Mouse (Mus musculus) stomach, postnatal 0 days (tissue): Measurements from ENCODE around the gene Ing2. TPM values are rescaled to one million over a fixed set of nuclear protein-coding genes. Genes with fewer than 3 reads are reported as not detected.

Experiments used
- ATAC-seq: fragments of 200-750 bp; cut with Nextera tagmentation; 2 replicates; pipeline ENCODE4 v1.8.0; 2017; ENCODE audit not compliant: low FRiP score, low TSS enrichment
- DNase-seq: peaks from one replicate; pipeline ENCODE4 v3.0.0-alpha.2; 2016; ENCODE audit warnings: low spot score
- H3K27ac ChIP-seq: fragments of 300-500 bp; sonication (generic); replicated peaks from 2 replicates; pipeline ENCODE4 v1.5.1; 2014; ENCODE audit warnings: mild to moderate bottlenecking, control low read depth
- H3K27me3 ChIP-seq: fragments of 300-500 bp; sonication (generic); 2 replicates; pipeline ENCODE4 v1.6.1; 2014; ENCODE audit warnings: low read length; ENCODE audit not compliant: control insufficient read depth, insufficient read depth
- H3K36me3 ChIP-seq: fragments of 300-500 bp; sonication (generic); 2 replicates; pipeline ENCODE4 v1.6.1; 2014; ENCODE audit warnings: low read length, mixed read lengths; ENCODE audit not compliant: control insufficient read depth, insufficient read depth
- H3K4me1 ChIP-seq: fragments of 300-500 bp; sonication (generic); replicated peaks from 2 replicates; pipeline ENCODE4 v1.6.1; 2014; ENCODE audit warnings: antibody characterized with exemption; ENCODE audit not compliant: control insufficient read depth, insufficient read depth
- H3K4me2 ChIP-seq: fragments of 300-500 bp; sonication (generic); replicated peaks from 2 replicates; pipeline ENCODE4 v1.6.1; 2014; ENCODE audit warnings: low read depth, mild to moderate bottlenecking, control low read depth, moderate library complexity
- H3K4me3 ChIP-seq: fragments of 300-500 bp; sonication (generic); 2 replicates; pipeline ENCODE4 v1.5.1; 2014; ENCODE audit warnings: low read depth, low read length, control low read depth
- H3K9ac ChIP-seq: fragments of 300-500 bp; sonication (generic); 2 replicates; pipeline ENCODE4 v1.6.1; 2014; ENCODE audit warnings: mild to moderate bottlenecking, low read length, control low read depth, mixed read lengths
- H3K9me3 ChIP-seq: fragments of 300-500 bp; sonication (generic); 2 replicates; pipeline ENCODE4 v1.6.1; 2016; ENCODE audit warnings: low read length; ENCODE audit not compliant: control insufficient read depth
- CTCF ChIP-seq: IDR thresholded peaks from 2 replicates; pipeline ENCODE4 v1.5.1; 2016; ENCODE audit warnings: antibody characterized with exemption, low read depth, mild to moderate bottlenecking, moderate library complexity
- EP300 ChIP-seq: optimal IDR thresholded peaks from 2 replicates; pipeline ENCODE3; 2016; ENCODE audit warnings: antibody characterized with exemption
- WGBS: fragments of 180-500 bp; shearing (Covaris S2); extraction: QIAGEN DNeasy Blood & Tissue Kit; methylation state at CpG from one replicate; pipeline ENCODE4 v1.1.7; 2014; 5-methylcytosine and 5-hydroxymethylcytosine counted together
- polyA plus RNA-seq: library from polyadenylated mRNA; unstranded; fragments of >200 nt; fragmentation: Nextera tagmentation; extraction: Ambion mirVana; gene quantifications from 2 replicates; pipeline ENCODE4 v1.2.1, GENCODE M21; 2015

Ing2 gene
- polyA plus RNA-seq, 1 experiment from 2014 or later, result 9.9 TPM

GRCm38 (mm10) chr8:47680306-47680705, 5.0 kb upstream of the Ing2 start:
- DNase-seq, result no peak
- WGBS, result 75% methylated on average over 4 of the region's 4 CpGs
- Histone ChIP-seq H3K36me3 (no peaks in the 10 kb centered on the region), H3K27me3 (no peaks in the 10 kb centered on the region), H3K4me1 (no peaks in the 10 kb centered on the region), H3K4me2 (no peak overlapping the region), H3K27ac (no peak overlapping the region), H3K9me3 (no peaks in the 10 kb centered on the region), H3K4me3 (no peak overlapping the region), H3K9ac (no peak overlapping the region)
- no peak for ATAC-seq
- TF ChIP-seq CTCF (no peak), EP300 (no peak)

GRCm38 (mm10) chr8:47679603-47680002, 4.2 kb upstream of the Ing2 start:
- Histone ChIP-seq H3K27ac (no peak overlapping the region), H3K36me3 (no peaks in the 10 kb centered on the region), H3K9me3 (no peaks in the 10 kb centered on the region), H3K27me3 (no peaks in the 10 kb centered on the region), H3K4me1 (no peaks in the 10 kb centered on the region), H3K4me3 (no peak overlapping the region), H3K4me2 (no peak overlapping the region), H3K9ac (no peak overlapping the region)
- TF ChIP-seq CTCF (peak; percentile 41), EP300 (no peak)
- DNase-seq (no peak), ATAC-seq (no peak)
- WGBS, result 64% methylated on average over 1 of the region's 1 CpGs

DNA sequence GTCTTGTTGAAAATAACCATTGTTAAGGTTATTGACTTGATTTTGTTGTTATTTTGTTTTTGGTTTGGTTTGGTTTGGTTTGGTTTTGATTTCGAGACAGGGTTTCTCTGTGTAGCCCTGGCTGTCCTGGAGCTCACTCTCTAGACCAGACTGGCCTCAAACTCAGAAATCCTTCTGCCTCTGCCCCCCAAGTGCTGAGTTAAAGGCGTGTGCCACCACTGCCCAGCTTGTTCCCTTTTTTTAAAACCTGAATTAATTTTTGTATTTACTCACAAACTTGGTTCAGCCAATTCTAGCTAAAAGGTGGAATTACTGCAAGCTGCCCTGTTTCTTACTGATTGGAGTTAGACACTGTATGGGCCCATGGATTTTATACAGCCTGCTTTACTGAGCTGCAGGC, 1.3 kb upstream of the Ing2 start:
- DNase-seq, result no peak
- WGBS, result 46% methylated on average over 2 of the region's 2 CpGs
- ATAC-seq, result no peak

DNA sequence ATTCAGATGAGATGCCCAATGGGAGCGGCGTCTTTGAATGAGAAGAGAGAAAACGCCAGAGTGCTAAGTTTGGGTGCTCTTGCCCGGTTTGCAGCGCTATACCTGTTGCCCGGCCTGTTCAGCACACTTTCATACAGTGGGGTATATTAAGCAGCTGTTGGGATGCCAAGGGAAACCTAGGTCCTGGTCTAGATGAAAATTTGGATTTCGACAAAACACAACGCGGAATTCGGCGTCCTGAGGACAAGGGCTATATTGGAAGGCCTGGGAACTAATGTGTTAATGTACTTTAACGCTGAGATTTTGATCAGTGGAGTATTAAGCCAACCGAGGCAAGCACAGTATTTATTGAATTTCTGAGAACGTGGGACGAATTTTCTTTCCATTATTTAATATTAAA, 868 bp upstream of the Ing2 start:
- no peaks in the 10 kb centered on the region for H3K4me1 ChIP-seq
- no peaks in the 10 kb centered on the region for H3K27me3 ChIP-seq
- H3K27ac ChIP-seq, result peak overlapping the region; percentile 97
- H3K9me3 ChIP-seq, result no peaks in the 10 kb centered on the region
- H3K36me3 ChIP-seq, result no peaks in the 10 kb centered on the region
- ATAC-seq (no peak), DNase-seq (no peak)
- H3K4me3 ChIP-seq, result peak overlapping the region; percentile 96
- peak overlapping the region; percentile 86 for H3K9ac ChIP-seq
- H3K4me2 ChIP-seq, result peak overlapping the region; percentile 80
- TF ChIP-seq CTCF, result no peak
- no peak for TF ChIP-seq EP300
- WGBS, result 2% methylated on average over 15 of the region's 15 CpGs

More for the DNA sequence above, 1.3 kb upstream of the Ing2 start:
- Histone ChIP-seq H3K27ac (no peak overlapping the region), H3K4me3 (peak overlapping the region; percentile 96), H3K27me3 (no peaks in the 10 kb centered on the region), H3K4me2 (peak overlapping the region; percentile 80), H3K4me1 (no peaks in the 10 kb centered on the region), H3K36me3 (no peaks in the 10 kb centered on the region), H3K9me3 (no peaks in the 10 kb centered on the region), H3K9ac (no peak overlapping the region)
- no peak for TF ChIP-seq EP300
- no peak for TF ChIP-seq CTCF

- H3K9ac ChIP-seq, result peak overlapping the region; percentile 86
- no peaks in the 10 kb centered on the region for H3K4me1 ChIP-seq
- under 1% methylated on average over 20 of the region's 20 CpGs for WGBS
- DNase-seq, result no peak
- no peaks in the 10 kb centered on the region for H3K9me3 ChIP-seq
- peak overlapping the region; percentile 97 for H3K27ac ChIP-seq
- no peak for ATAC-seq
- peak overlapping the region; percentile 96 for H3K4me3 ChIP-seq
- H3K4me2 ChIP-seq, result peak overlapping the region; percentile 80
- no peaks in the 10 kb centered on the region for H3K36me3 ChIP-seq
- no peaks in the 10 kb centered on the region for H3K27me3 ChIP-seq
- peak; percentile 51 for TF ChIP-seq CTCF
- TF ChIP-seq EP300, result no peak
Observed at GRCm38 (mm10) chr8:47675786-47676185, 430 bp upstream of the Ing2 start.

DNA sequence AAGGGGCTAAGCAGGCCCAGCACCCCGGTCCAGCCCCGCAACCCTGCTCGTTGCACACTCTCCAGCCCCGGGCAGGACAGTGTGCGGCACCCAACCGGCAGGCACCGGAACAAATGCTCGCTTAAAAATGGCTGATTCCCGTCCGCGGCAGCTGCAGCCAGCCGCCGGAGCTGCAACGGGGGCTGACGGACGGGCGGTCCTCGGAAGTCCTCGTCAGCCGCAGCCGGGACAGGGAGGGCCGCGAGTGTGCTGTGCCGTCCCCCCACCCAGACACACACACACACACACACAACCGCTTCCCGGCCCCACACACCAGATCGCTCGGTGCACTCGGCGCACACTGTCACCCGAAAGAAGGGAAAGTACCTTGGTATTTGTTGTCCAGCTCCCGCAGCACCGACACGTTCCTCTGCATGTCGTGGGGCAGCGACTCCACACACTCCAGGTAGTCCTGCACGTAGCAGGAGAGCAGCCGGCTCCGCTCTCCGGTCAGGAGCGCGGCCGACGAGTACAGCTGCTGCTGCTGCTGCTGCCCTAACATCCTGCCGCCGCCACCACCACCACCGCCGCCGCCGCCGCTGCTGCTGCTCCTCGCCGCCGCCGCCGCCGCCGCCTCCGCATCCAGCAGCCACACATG, 1.1 kb downstream of the Ing2 start:
- no peaks in the 10 kb centered on the region for H3K36me3 ChIP-seq
- ATAC-seq (peak; percentile 35), DNase-seq (no peak)
- H3K27me3 ChIP-seq, result no peaks in the 10 kb centered on the region
- H3K9ac ChIP-seq, result peak overlapping the region; percentile 86
- peak overlapping the region; percentile 93 for H3K27ac ChIP-seq
- peak overlapping the region; percentile 78 for H3K4me2 ChIP-seq
- no peaks in the 10 kb centered on the region for H3K9me3 ChIP-seq
- H3K4me3 ChIP-seq, result peak overlapping the region; percentile 96
- 0% methylated on average over 45 of the region's 59 CpGs for WGBS
- H3K4me1 ChIP-seq, result no peaks in the 10 kb centered on the region
- TF ChIP-seq CTCF, result peak; percentile 0; the same call in 1 of the 2 replicates
- TF ChIP-seq EP300, result no peak
